Mouse (Mus musculus) intestine, embryonic 15.5 days (tissue): Measurements from ENCODE around the gene Srp9. TPM values are rescaled to one million over a fixed set of nuclear protein-coding genes. Genes with fewer than 3 reads are reported as not detected.
"Not testable (repeated sequence)": the region's sequence is repeated elsewhere in the genome, so short reads cannot be mapped to it uniquely, and the experiment has no call there.

Source experiments
- ATAC-seq: fragments of 200-750 bp; cut with Nextera tagmentation; 2 replicates; pipeline ENCODE4 v1.8.0; 2017; ENCODE audit warnings: moderate TSS enrichment, moderate library complexity
- H3K27ac ChIP-seq: fragments of 300-500 bp; sonication (generic); 2 replicates; pipeline ENCODE4 v1.5.1; 2015; ENCODE audit warnings: mild to moderate bottlenecking, inconsistent platforms
- H3K27me3 ChIP-seq: fragments of 300-500 bp; sonication (generic); replicated peaks from 2 replicates; pipeline ENCODE4 v1.6.1; 2015; ENCODE audit warnings: inconsistent platforms
- H3K36me3 ChIP-seq: fragments of 300-500 bp; sonication (generic); 2 replicates; pipeline ENCODE4 v1.6.1; 2015; ENCODE audit warnings: inconsistent platforms
- H3K4me1 ChIP-seq: fragments of 300-500 bp; sonication (generic); replicated peaks from 2 replicates; pipeline ENCODE4 v1.6.1; 2015; ENCODE audit warnings: inconsistent platforms
- H3K4me2 ChIP-seq: fragments of 300-500 bp; sonication (generic); replicated peaks from 2 replicates; pipeline ENCODE4 v1.6.1; 2015; ENCODE audit warnings: mild to moderate bottlenecking, inconsistent platforms
- H3K4me3 ChIP-seq: fragments of 300-500 bp; sonication (generic); replicated peaks from 2 replicates; pipeline ENCODE4 v1.5.1; 2015; ENCODE audit warnings: inconsistent platforms
- H3K9ac ChIP-seq: fragments of 300-500 bp; sonication (generic); 2 replicates; pipeline ENCODE4 v1.6.1; 2015; ENCODE audit warnings: inconsistent platforms
- H3K9me3 ChIP-seq: fragments of 300-500 bp; sonication (generic); 2 replicates; pipeline ENCODE4 v1.6.1; 2016; ENCODE audit warnings: inconsistent platforms
- WGBS: fragments of 180-500 bp; shearing (Covaris S2); methylation state at CpG from one replicate; pipeline ENCODE4 v1.1.7; 2015; 5-methylcytosine and 5-hydroxymethylcytosine counted together
- polyA plus RNA-seq: library from polyadenylated mRNA; unstranded; fragments of >200 nt; fragmentation: Nextera tagmentation; extraction: Ambion mirVana; gene quantifications from 2 replicates; pipeline ENCODE4 v1.2.1, GENCODE M21; 2015

The Srp9 gene
- polyA plus RNA-seq, 1 experiment from 2014 or later, result 173 TPM

- ATAC-seq, result no peak
- no peak overlapping the region for H3K9ac ChIP-seq
- no peaks in the 10 kb centered on the region for H3K4me1 ChIP-seq
- no peaks in the 10 kb centered on the region for H3K36me3 ChIP-seq
- WGBS, result 86% methylated on average over 3 of the region's 3 CpGs
- no peak overlapping the region for H3K4me2 ChIP-seq
- no peak overlapping the region for H3K4me3 ChIP-seq
- no peaks in the 10 kb centered on the region for H3K9me3 ChIP-seq
- H3K27ac ChIP-seq, result no peak overlapping the region
- H3K27me3 ChIP-seq, result no peaks in the 10 kb centered on the region
Observed at GRCm38 (mm10) chr1:182159575-182159974, 35.0 kb downstream of the Srp9 start.

- H3K9me3 ChIP-seq, result no peaks in the 10 kb centered on the region
- H3K4me3 ChIP-seq, result no peak overlapping the region
- ATAC-seq, result no peak
- H3K27me3 ChIP-seq, result no peaks in the 10 kb centered on the region
- no peak overlapping the region for H3K4me2 ChIP-seq
- WGBS, result 38% methylated on average over 5 of the region's 5 CpGs
- H3K9ac ChIP-seq, result no peak overlapping the region
- no peak overlapping the region for H3K27ac ChIP-seq
- H3K36me3 ChIP-seq, result no peaks in the 10 kb centered on the region
- no peaks in the 10 kb centered on the region for H3K4me1 ChIP-seq
Observed at GRCm38 (mm10) chr1:182162951-182163350, 38.4 kb downstream of the Srp9 start.

GRCm38 (mm10) chr1:182164386-182164785 lies 39.8 kb downstream of the Srp9 start, which contains the start of gene Vmn1r1:
Vmn1r1 (minus strand) TSS chr1:182164486.
- H3K27me3 ChIP-seq, result no peaks in the 10 kb centered on the region
- 79% methylated on average over 7 of the region's 7 CpGs for WGBS
- ATAC-seq, result no peak
- H3K27ac ChIP-seq, result no peak within 1 kb of the TSS
- no peaks in the 10 kb centered on the region for H3K4me1 ChIP-seq
- no peaks in the 10 kb centered on the region for H3K9me3 ChIP-seq
- H3K36me3 ChIP-seq, result no peaks in the 10 kb centered on the region
- no peak within 1 kb of the TSS for H3K4me3 ChIP-seq
- H3K9ac ChIP-seq, result no peak within 1 kb of the TSS
- no peak within 1 kb of the TSS for H3K4me2 ChIP-seq

- 88% methylated on average over 6 of the region's 6 CpGs for WGBS
Observed at GRCm38 (mm10) chr1:182170206-182170605, 45.7 kb downstream of the Srp9 start.

GRCm38 (mm10) chr1:182176985-182177384 lies 52.4 kb downstream of the Srp9 start:
- not testable (repeated sequence) for H3K9me3 ChIP-seq, H3K9ac ChIP-seq, H3K4me2 ChIP-seq, H3K4me3 ChIP-seq, H3K27me3 ChIP-seq, H3K4me1 ChIP-seq, H3K36me3 ChIP-seq, H3K27ac ChIP-seq, ATAC-seq
- WGBS, result 94% methylated on average over 19 of the region's 19 CpGs

More at GRCm38 (mm10) chr1:182170206-182170605, 45.7 kb downstream of the Srp9 start:
- not testable (repeated sequence) for H3K4me3 ChIP-seq, H3K9me3 ChIP-seq, H3K36me3 ChIP-seq, ATAC-seq, H3K4me1 ChIP-seq, H3K9ac ChIP-seq, H3K27me3 ChIP-seq, H3K4me2 ChIP-seq, H3K27ac ChIP-seq

DNA sequence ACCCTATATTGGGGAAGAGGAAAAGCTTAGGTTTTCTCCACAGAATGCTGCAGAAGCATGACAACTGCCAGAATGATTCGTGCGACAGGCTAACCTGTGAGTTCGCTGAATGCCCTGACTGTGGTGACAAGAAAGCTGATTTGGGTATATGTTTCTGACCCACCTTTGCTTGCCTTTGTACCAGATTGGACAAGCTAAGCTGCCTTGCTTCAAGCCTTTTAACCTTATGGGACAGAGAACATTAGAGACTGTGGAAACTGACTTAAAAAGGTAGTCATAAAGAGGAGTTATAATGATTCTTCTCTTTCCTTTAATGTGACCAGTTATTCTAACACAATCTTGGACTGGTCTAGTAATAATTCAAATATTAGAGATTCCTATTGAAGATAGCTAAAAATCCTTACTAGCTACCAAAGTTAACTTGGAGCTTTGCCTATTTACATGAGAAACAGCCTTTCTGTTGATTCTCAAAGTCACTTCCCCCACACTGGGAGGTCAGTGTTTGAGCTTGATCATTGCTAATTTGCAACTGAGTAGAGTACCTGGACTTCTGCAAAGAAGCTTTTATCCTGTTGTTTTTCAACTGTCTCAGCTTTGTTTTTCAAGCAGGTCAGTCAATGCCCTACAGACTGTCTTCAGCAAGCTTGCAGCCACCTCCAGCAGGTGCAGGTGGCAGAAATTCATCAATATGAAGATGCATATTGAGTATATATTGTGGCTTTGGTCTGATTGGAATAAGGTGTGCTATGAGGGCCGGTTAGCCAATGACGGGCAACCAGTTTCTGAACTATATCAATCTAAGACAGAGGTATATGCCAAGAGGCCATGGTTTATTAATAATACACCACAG lies 57.1 kb downstream of the Srp9 start:
- Histone ChIP-seq H3K4me2 (no peak overlapping the region), H3K27me3 (no peaks in the 10 kb centered on the region), H3K36me3 (no peaks in the 10 kb centered on the region), H3K4me1 (no peaks in the 10 kb centered on the region), H3K27ac (no peak overlapping the region), H3K9me3 (no peaks in the 10 kb centered on the region), H3K9ac (no peak overlapping the region), H3K4me3 (no peak overlapping the region)
- ATAC-seq, result no peak
- 71% methylated on average over 5 of the region's 5 CpGs for WGBS

Other genes with a start within 250 kb of the Srp9 start
- gene Enah, start 104.7 kb upstream of the Srp9 start, polyA plus RNA-seq, result 12.3 and 13.4 TPM in 2 replicates
- gene Vmn1r1, start 39.7 kb downstream of the Srp9 start, polyA plus RNA-seq, result not detected in 2 replicates
- 120 and 131 TPM in 2 replicates for gene Degs1, start 158.1 kb downstream of the Srp9 start, polyA plus RNA-seq
- gene Fbxo28, start 216.9 kb downstream of the Srp9 start, polyA plus RNA-seq, result 13.3 and 13.4 TPM in 2 replicates